Mouse (Mus musculus) midbrain, embryonic 10.5 days (tissue): ENCODE data around the gene Zfr2. TPM values are rescaled to one million over a fixed set of nuclear protein-coding genes. Genes with fewer than 3 reads are reported as not detected.

ENCODE experiments used
- DNase-seq: peaks from one replicate; pipeline ENCODE4 v3.0.0-alpha.2; 2017; ENCODE audit warnings: low spot score
- H3K27ac ChIP-seq: fragments of 300-500 bp; sonication (generic); replicated peaks from 2 replicates; pipeline ENCODE4 v1.5.1; 2016; ENCODE audit warnings: mild to moderate bottlenecking
- H3K27me3 ChIP-seq: fragments of 300-500 bp; sonication (generic); 2 replicates; pipeline ENCODE4 v1.6.1; 2016; ENCODE audit warnings: low read depth, mild to moderate bottlenecking; ENCODE audit not compliant: poor library complexity, severe bottlenecking
- H3K36me3 ChIP-seq: fragments of 300-500 bp; sonication (generic); 2 replicates; pipeline ENCODE4 v1.6.1; 2016; ENCODE audit warnings: mild to moderate bottlenecking, moderate library complexity
- H3K4me1 ChIP-seq: fragments of 300-500 bp; sonication (generic); 2 replicates; pipeline ENCODE4 v1.6.1; 2016
- H3K4me3 ChIP-seq: fragments of 300-500 bp; sonication (generic); 2 replicates; pipeline ENCODE4 v1.5.1; 2016; ENCODE audit warnings: mild to moderate bottlenecking, moderate library complexity
- H3K9me3 ChIP-seq: fragments of 300-500 bp; sonication (generic); replicated peaks from 2 replicates; pipeline ENCODE4 v1.6.1; 2016; ENCODE audit warnings: mild to moderate bottlenecking
- WGBS: fragments of 180-500 bp; shearing (Covaris S2); methylation state at CpG from one replicate; pipeline ENCODE4 v1.1.7; 2016; 5-methylcytosine and 5-hydroxymethylcytosine counted together
- polyA plus RNA-seq: library from polyadenylated mRNA; unstranded; fragments of >200 nt; fragmentation: Nextera tagmentation; extraction: Ambion mirVana; gene quantifications from 2 replicates; pipeline ENCODE4 v1.2.1, GENCODE M21; 2016

The Zfr2 gene
- 3.5 and 6.3 TPM in 2 replicates for polyA plus RNA-seq

- Histone ChIP-seq H3K9me3 (no peaks in the 10 kb centered on the region), H3K4me1 (peaks cover 46% of the 10 kb centered on the region), H3K36me3 (no peaks in the 10 kb centered on the region), H3K4me3 (peak within 1 kb of the TSS; percentile 81), H3K27ac (peak within 1 kb of the TSS; percentile 92), H3K27me3 (peaks cover 56% of the 10 kb centered on the region)
- peak; percentile 84 for DNase-seq
- WGBS, result 8% methylated on average over 29 of the region's 29 CpGs
Measured at GRCm38 (mm10) chr10:81232580-81233225, at the start of gene Zfr2. Gene Zfr2, plus strand, starts transcription at chr10:81233155.

- Histone ChIP-seq H3K4me1 (peaks cover 46% of the 10 kb centered on the region), H3K27me3 (no peaks in the 10 kb centered on the region), H3K27ac (peak within 1 kb of the TSS; percentile 88), H3K36me3 (peaks cover 80% of the 10 kb centered on the region), H3K4me3 (peak within 1 kb of the TSS; percentile 73), H3K9me3 (no peaks in the 10 kb centered on the region)
- DNase-seq, result no peak
- WGBS, result 87% methylated on average over 5 of the region's 5 CpGs
Measured at GRCm38 (mm10) chr10:81183805-81184204, 49.1 kb upstream of the Zfr2 start, which contains the start of gene 4930442H23Rik. Gene 4930442H23Rik, minus strand, starts transcription at chr10:81183849.

- peak; percentile 37 for DNase-seq
- Histone ChIP-seq H3K27me3 (no peaks in the 10 kb centered on the region), H3K9me3 (no peaks in the 10 kb centered on the region), H3K4me3 (0 out of 2 replicates have a peak overlapping the region, but pooled peaks have one; percentile 73), H3K36me3 (peaks cover 75% of the 10 kb centered on the region), H3K27ac (peak overlapping the region; percentile 43; the same call in 1 of the 2 replicates), H3K4me1 (peaks cover 38% of the 10 kb centered on the region)
- WGBS, result 73% methylated on average over 4 of the region's 4 CpGs
Measured at GRCm38 (mm10) chr10:81184765-81185164, 48.2 kb upstream of the Zfr2 start.

- Histone ChIP-seq H3K4me3 (peak overlapping the region; percentile 9; the same call in 1 of the 2 replicates), H3K36me3 (peaks cover 70% of the 10 kb centered on the region), H3K4me1 (peaks cover 34% of the 10 kb centered on the region), H3K9me3 (no peaks in the 10 kb centered on the region), H3K27ac (no peak overlapping the region), H3K27me3 (no peaks in the 10 kb centered on the region)
- no peak for DNase-seq
- 96% methylated on average over 9 of the region's 9 CpGs for WGBS
Measured at GRCm38 (mm10) chr10:81187161-81187560, 45.8 kb upstream of the Zfr2 start.

GRCm38 (mm10) chr10:81189821-81190220 is 43.1 kb upstream of the Zfr2 start:
- H3K4me3 ChIP-seq, result no peak overlapping the region
- no peaks in the 10 kb centered on the region for H3K9me3 ChIP-seq
- peaks cover 40% of the 10 kb centered on the region for H3K4me1 ChIP-seq
- H3K27me3 ChIP-seq, result peaks cover 21% of the 10 kb centered on the region
- peaks cover 55% of the 10 kb centered on the region for H3K36me3 ChIP-seq
- no peak overlapping the region for H3K27ac ChIP-seq
- WGBS, result 75% methylated on average over 26 of the region's 26 CpGs
- DNase-seq, result no peak

- WGBS, result 70% methylated on average over 31 of the region's 31 CpGs
- peak; percentile 47 for DNase-seq
- Histone ChIP-seq H3K4me1 (peaks cover 39% of the 10 kb centered on the region), H3K36me3 (peaks cover 50% of the 10 kb centered on the region), H3K9me3 (no peaks in the 10 kb centered on the region), H3K4me3 (no peak overlapping the region), H3K27ac (no peak overlapping the region), H3K27me3 (peaks cover 27% of the 10 kb centered on the region)
Measured at GRCm38 (mm10) chr10:81190236-81190911, 42.6 kb upstream of the Zfr2 start.

- Histone ChIP-seq H3K4me1 (peaks cover 39% of the 10 kb centered on the region), H3K27me3 (peaks cover 32% of the 10 kb centered on the region), H3K4me3 (no peak overlapping the region), H3K27ac (no peak overlapping the region), H3K36me3 (peaks cover 45% of the 10 kb centered on the region), H3K9me3 (no peaks in the 10 kb centered on the region)
- WGBS, result 78% methylated on average over 6 of the region's 6 CpGs
- no peak for DNase-seq
Measured at GRCm38 (mm10) chr10:81190912-81191321, 42.0 kb upstream of the Zfr2 start.

- Histone ChIP-seq H3K4me3 (peak overlapping the region; percentile 77), H3K27me3 (peaks cover 38% of the 10 kb centered on the region), H3K36me3 (peaks cover 42% of the 10 kb centered on the region), H3K9me3 (no peaks in the 10 kb centered on the region), H3K27ac (peak overlapping the region; percentile 93; the same call in 1 of the 2 replicates), H3K4me1 (peaks cover 39% of the 10 kb centered on the region)
- no peak for DNase-seq
- WGBS, result 93% methylated on average over 18 of the region's 18 CpGs
Measured at GRCm38 (mm10) chr10:81191342-81191982, 41.5 kb upstream of the Zfr2 start.

GRCm38 (mm10) chr10:81192270-81192967 is 40.5 kb upstream of the Zfr2 start:
- peak; percentile 79 for DNase-seq
- H3K36me3 ChIP-seq, result peaks cover 33% of the 10 kb centered on the region
- peak overlapping the region; percentile 77 for H3K4me3 ChIP-seq
- WGBS, result under 1% methylated on average over 91 of the region's 93 CpGs
- peaks cover 39% of the 10 kb centered on the region for H3K4me1 ChIP-seq
- peak overlapping the region; percentile 93 for H3K27ac ChIP-seq
- H3K27me3 ChIP-seq, result peaks cover 47% of the 10 kb centered on the region
- H3K9me3 ChIP-seq, result no peaks in the 10 kb centered on the region

- Histone ChIP-seq H3K27ac (peak overlapping the region; percentile 93), H3K4me1 (peaks cover 39% of the 10 kb centered on the region), H3K27me3 (peaks cover 50% of the 10 kb centered on the region), H3K9me3 (no peaks in the 10 kb centered on the region), H3K36me3 (peaks cover 28% of the 10 kb centered on the region), H3K4me3 (peak overlapping the region; percentile 77)
- peak; percentile 50 for DNase-seq
- 5% methylated on average over 19 of the region's 19 CpGs for WGBS
Measured at GRCm38 (mm10) chr10:81192968-81193501, 39.9 kb upstream of the Zfr2 start.

- H3K4me1 ChIP-seq, result peaks cover 39% of the 10 kb centered on the region
- 20% methylated on average over 37 of the region's 37 CpGs for WGBS
- no peak for DNase-seq
- H3K27ac ChIP-seq, result no peak overlapping the region
- H3K36me3 ChIP-seq, result peaks cover 22% of the 10 kb centered on the region
- peak overlapping the region; percentile 15; the same call in 1 of the 2 replicates for H3K4me3 ChIP-seq
- H3K9me3 ChIP-seq, result no peaks in the 10 kb centered on the region
- H3K27me3 ChIP-seq, result peaks cover 56% of the 10 kb centered on the region
Measured at GRCm38 (mm10) chr10:81193991-81194774, 38.8 kb upstream of the Zfr2 start.
